Mouse (Mus musculus): ENCODE data around the gene Gatb.
A peak's percentile ranks its signal among the peaks of the same experiment; 100 is the strongest.

Gatb gene

DNA sequence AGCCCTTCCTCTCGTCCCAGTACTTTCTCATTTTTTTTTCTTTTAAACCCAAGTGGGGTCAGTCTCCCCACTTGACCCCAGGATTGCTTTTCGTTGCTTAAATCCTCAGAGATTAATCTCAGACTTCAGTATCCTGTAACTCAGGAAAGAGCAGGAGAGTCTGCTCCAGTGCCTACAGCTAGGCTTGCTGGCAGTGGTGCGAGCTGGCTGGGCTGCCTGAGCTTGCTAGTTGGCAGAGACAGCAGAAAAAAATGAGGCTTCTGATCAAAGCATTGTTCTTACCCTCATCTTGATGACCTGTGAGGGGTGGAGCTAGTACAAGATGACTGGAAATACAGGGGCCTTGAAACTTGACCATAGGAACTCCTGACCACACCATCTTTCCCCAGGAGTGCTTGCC lies 20.5 kb downstream of the Gatb start:
- no peak for DNase-seq

- no peak for DNase-seq
These were observed 25.6 kb downstream of the Gatb start for GRCm38 (mm10) chr3:85599526-85599925.

DNA sequence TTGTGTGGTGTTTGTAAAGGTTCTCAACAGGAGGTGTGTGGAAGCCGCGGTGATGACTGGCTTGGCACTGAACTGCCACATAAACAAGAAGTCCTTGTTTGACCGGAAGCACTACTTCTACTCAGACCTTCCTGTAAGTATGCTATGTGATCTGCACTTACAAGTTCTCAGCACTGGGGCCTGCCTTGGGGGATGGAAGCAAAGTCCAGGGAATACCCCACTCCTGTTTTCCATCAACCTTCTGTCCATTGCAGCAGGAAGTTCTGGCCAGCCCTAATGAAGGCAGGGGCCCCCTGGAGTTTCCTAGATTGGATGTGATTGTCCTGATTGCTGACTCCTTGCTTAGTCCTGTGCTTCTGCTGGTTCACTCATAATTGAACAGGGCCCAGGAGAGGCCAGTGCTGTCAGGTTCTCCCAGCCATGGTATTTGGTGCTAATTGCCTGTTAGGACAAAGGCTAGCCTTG lies 28.0 kb downstream of the Gatb start:
- DNase-seq: peak; percentile 28

DNA sequence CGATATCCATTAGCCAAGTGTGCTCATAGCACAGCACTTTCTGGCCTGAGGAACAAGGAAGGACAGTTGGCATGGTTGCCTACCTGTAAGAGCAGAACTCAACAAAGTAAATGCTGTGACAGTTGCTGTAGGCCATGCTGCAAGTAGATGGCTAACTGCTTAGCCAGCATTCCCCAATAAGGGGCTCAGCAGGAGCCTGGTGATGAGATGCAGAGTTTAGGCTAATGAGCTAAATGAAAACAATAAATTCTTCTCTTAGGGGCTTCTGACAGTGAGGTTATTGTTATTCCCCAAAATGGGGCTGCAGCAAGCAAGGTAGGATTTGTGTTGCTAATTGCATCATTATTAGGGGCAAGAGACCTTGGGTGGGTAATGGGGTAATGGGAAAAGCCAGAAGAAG lies 29.9 kb downstream of the Gatb start:
- DNase-seq: no peak

- DNase-seq: no peak
These were observed 33.0 kb downstream of the Gatb start for GRCm38 (mm10) chr3:85606912-85607311.

- DNase-seq: no peak
These were observed 33.8 kb downstream of the Gatb start for GRCm38 (mm10) chr3:85607753-85608152.

GRCm38 (mm10) chr3:85616389-85616788 lies 42.5 kb downstream of the Gatb start:
- no peak for DNase-seq

- no peak for DNase-seq
These were observed 45.0 kb downstream of the Gatb start for GRCm38 (mm10) chr3:85618885-85619284.

- no peak for DNase-seq
These were observed 45.4 kb downstream of the Gatb start for GRCm38 (mm10) chr3:85619345-85619744.

GRCm38 (mm10) chr3:85619751-85620150 lies 45.8 kb downstream of the Gatb start:
- DNase-seq: no peak

GRCm38 (mm10) chr3:85629895-85630510 lies 56.1 kb downstream of the Gatb start:
- DNase-seq: no peak

DNA sequence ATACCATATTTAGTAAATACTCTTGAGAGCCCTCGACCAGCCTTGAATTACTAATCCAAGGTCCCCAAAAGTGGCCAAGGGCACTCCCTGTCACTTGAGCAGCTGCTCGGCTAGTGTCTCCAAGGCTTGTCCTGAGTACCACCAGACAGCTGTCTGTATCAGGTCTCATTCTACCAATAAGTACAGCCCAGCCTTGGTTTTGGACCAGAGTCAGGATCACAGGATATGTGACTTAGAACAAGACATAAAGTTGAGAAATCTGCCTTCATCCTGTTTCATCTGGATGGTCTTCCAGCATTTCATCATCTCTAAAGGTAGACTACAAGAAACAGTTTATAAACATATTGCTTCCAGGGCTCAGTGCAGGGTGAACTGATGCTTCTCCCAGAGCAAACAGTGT lies 59.8 kb downstream of the Gatb start:
- DNase-seq: no peak

DNA sequence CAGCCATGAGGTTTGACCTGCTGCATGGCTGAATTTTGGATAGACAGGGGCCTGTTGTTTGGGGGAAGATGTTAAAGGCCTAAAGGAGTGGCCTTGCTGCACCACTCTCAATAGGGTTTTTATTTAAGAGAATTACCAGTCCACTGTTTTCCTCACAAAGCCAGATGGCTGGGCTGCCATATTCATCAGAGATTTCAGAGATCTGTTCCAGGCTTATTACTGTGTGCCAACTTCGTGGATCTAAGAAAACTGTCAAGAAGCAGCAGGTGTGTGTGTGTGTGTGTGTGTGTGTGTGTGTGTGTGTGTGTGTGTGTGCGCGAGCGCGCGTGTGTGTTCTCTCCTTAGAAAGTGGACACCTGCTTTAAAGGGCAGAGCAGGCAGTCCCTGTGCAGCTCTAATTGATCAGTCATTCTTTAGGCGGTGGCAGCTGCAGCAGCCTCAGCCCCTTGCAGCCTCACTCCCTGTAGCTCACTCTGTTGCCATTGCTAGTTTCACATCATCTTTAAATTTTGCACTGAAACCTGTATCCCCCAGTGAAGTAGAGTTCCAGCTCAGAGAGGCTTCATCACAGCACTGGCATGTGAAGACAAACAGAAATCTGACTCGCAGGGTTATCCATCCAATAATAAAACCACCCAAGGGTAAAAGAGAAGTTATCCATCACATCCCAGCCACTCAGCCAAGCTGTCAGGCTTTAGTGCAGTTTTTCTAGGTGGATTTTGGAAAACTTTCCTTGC lies 60.6 kb downstream of the Gatb start:
- DNase-seq: no peak

DNA sequence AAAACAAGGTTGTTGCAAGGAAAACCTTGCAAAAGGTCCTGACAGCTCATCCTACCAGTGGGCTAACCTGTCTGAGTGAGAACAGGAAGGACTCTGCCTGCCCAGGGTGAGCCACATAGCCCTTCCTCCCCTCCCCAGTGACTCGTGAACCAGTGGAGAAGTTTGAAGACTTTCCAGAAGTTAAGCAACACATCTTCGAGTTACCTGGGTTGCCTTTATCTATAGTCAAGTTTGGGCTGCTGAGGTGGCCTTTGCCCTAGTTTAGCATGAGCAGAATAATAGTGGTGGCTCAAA lies 61.2 kb downstream of the Gatb start:
- no peak for DNase-seq

- DNase-seq: no peak
These were observed 61.7 kb downstream of the Gatb start for GRCm38 (mm10) chr3:85635591-85635990.

DNA sequence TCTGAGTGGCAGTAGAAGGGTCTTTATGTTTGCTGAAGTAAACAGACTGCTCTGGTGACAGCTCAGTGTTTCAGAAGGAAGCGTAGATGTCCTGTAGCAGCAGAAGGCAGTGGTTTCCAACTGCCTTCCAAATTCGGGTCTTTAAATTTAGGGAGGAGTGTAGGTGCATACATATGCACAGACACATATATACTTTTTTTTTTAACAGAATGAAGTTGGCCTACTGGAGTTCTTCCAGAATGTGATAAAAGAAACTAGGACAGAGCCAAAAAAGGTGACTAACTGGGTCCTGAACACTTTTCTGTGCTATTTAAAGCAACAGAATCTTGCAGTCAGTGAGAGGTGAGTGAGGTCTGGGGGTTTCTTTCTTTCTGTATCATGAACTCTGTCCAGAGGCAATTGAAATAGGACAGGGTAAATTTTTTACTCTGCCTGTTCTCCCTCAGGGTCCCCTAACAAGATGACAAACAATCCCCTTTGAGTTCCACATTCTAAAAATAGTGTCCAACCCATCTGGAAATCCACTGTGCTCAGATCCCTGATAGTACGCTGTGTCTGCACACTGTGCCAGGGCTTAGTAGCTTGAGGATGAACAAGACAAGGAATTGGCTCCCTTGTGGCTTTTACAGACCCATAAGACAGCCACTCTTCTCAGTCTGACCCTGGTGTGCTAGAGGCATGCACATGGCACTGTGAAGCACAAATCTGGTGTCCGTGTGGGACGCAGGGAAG lies 63.0 kb downstream of the Gatb start:
- no peak for DNase-seq

DNA sequence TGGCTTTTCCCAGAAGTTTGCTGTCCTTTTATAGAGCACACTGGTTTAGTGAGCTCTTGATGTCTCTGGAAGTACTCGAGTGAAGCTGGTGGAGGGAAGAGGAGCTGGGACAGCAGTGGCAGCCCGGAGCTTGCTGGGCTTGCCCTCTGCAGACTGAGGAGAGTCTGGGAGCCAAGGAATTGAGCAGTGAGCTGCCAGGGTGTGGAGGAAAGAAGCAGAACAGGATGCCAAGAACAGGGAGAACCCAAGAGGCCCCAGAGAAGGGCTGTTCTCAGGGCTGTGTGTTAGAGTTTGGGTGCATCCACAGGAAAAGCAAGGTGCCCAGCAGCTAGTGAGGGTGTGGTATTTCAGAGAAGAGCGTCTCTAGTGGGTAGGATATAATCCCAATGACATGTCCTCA lies 67.8 kb downstream of the Gatb start:
- DNase-seq: no peak

DNA sequence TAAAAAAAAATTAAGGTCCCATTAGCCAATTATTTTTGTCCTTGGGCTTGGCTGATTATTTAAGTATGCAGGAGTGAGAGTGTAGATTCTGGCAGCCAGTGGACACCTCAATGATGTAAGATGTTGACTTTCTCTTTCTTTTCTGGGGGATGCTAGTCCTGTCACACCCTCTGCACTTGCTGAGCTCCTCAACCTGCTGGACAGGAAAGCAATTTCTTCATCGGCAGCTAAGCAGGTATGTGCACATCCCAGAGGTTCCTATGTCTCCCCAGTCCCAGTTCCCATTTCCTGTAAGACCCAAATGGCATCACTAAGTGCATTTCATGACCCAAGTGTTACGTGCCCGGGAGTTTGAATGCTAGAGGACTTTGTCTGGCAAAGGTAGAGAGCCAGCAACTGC lies 70.9 kb downstream of the Gatb start:
- no peak for DNase-seq

GRCm38 (mm10) chr3:85645517-85646004 lies 71.6 kb downstream of the Gatb start:
- DNase-seq: no peak

- DNase-seq: no peak
These were observed 75.3 kb downstream of the Gatb start for GRCm38 (mm10) chr3:85649176-85649575.

GRCm38 (mm10) chr3:85652727-85653665 lies 79.1 kb downstream of the Gatb start:
- DNase-seq: no peak

GRCm38 (mm10) chr3:85655538-85655937 lies 81.6 kb downstream of the Gatb start:
- DNase-seq: no peak

GRCm38 (mm10) chr3:85659681-85660080 lies 85.8 kb downstream of the Gatb start:
- no peak for DNase-seq
